Mouse (Mus musculus) neural tube, embryonic 11.5 days (tissue): ENCODE results near the gene Cd7. TPM values are rescaled to one million over a fixed set of nuclear protein-coding genes. Genes with fewer than 3 reads are reported as not detected.

Experiments used
- ATAC-seq: fragments of 200-750 bp; cut with Nextera tagmentation; 2 replicates; pipeline ENCODE4 v1.8.0; 2017; ENCODE audit warnings: moderate number of reproducible peaks, mild to moderate bottlenecking, moderate TSS enrichment, moderate library complexity; ENCODE audit not compliant: insufficient read depth, low FRiP score, low TSS enrichment
- DNase-seq: peaks from one replicate; pipeline ENCODE4 v3.0.0-alpha.2; 2015; ENCODE audit warnings: low spot score
- H3K27ac ChIP-seq: fragments of 300-500 bp; sonication (generic); 2 replicates; pipeline ENCODE4 v1.5.1; 2014; ENCODE audit warnings: low read depth, mild to moderate bottlenecking, low read length
- H3K27me3 ChIP-seq: fragments of 300-500 bp; sonication (generic); 2 replicates; pipeline ENCODE4 v1.6.1; 2014; ENCODE audit warnings: mild to moderate bottlenecking, low read length, mixed read lengths; ENCODE audit not compliant: control insufficient read depth, insufficient read depth
- H3K36me3 ChIP-seq: fragments of 300-500 bp; sonication (generic); 2 replicates; pipeline ENCODE4 v1.6.1; 2014; ENCODE audit warnings: mild to moderate bottlenecking, low read length, moderate library complexity, mixed read lengths; ENCODE audit not compliant: control insufficient read depth, insufficient read depth
- H3K4me1 ChIP-seq: fragments of 300-500 bp; sonication (generic); 2 replicates; pipeline ENCODE4 v1.6.1; 2014; ENCODE audit warnings: low read length, mixed read lengths; ENCODE audit not compliant: control insufficient read depth, insufficient read depth
- H3K4me2 ChIP-seq: fragments of 300-500 bp; sonication (generic); 2 replicates; pipeline ENCODE4 v1.6.1; 2014; ENCODE audit warnings: low read depth, mild to moderate bottlenecking, moderate library complexity
- H3K4me3 ChIP-seq: fragments of 300-500 bp; sonication (generic); 2 replicates; pipeline ENCODE4 v1.5.1; 2014; ENCODE audit warnings: low read depth, low read length
- H3K9ac ChIP-seq: fragments of 300-500 bp; sonication (generic); 2 replicates; pipeline ENCODE4 v1.6.1; 2014; ENCODE audit warnings: mild to moderate bottlenecking, low read length
- H3K9me3 ChIP-seq: fragments of 300-500 bp; sonication (generic); 2 replicates; pipeline ENCODE4 v1.6.1; 2016; ENCODE audit warnings: low read length; ENCODE audit not compliant: control insufficient read depth
- WGBS: fragments of 180-500 bp; shearing (Covaris S2); extraction: QIAGEN DNeasy Blood & Tissue Kit; methylation state at CpG from one replicate; pipeline ENCODE4 v1.1.7; 2014; 5-methylcytosine and 5-hydroxymethylcytosine counted together
- polyA plus RNA-seq: library from polyadenylated mRNA; unstranded; fragments of >200 nt; fragmentation: Nextera tagmentation; extraction: Ambion mirVana; gene quantifications from 2 replicates; pipeline ENCODE4 v1.2.1, GENCODE M21; 2014

Gene Cd7
- polyA plus RNA-seq, 1 experiment from 2014 or later, result not detected

DNA sequence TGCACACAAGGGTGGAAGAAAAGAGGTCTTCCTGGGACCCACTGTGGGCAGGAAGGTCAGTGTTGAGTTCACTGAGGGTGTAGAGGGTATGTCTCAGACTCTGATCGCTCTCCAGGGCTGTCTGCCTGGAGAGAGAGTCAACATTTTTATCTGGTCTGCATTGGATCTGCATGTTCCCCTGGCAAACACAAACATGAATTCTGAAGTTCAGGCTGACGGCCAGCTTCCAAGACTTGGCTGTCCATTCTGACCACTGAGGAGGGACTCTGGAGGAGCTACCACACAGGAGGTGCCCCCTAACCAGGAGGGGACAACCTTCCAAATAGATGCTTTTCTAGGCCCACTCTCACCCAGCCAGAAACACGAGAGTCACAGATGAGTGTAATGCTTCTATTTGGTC lies 47.4 kb downstream of the Cd7 start:
- peak overlapping the region; percentile 47 for H3K4me2 ChIP-seq
- ATAC-seq (no peak), DNase-seq (no peak)
- no peaks in the 10 kb centered on the region for H3K9me3 ChIP-seq
- 86% methylated on average over 3 of the region's 3 CpGs for WGBS
- no peaks in the 10 kb centered on the region for H3K36me3 ChIP-seq
- H3K27me3 ChIP-seq, result no peaks in the 10 kb centered on the region
- peak overlapping the region; percentile 71 for H3K4me3 ChIP-seq
- peaks cover 18% of the 10 kb centered on the region for H3K4me1 ChIP-seq
- H3K27ac ChIP-seq, result 0 out of 2 replicates have a peak overlapping the region, but pooled peaks have one; percentile 44
- peak overlapping the region; percentile 50 for H3K9ac ChIP-seq

GRCm38 (mm10) chr11:120990951-120991526 lies 48.2 kb downstream of the Cd7 start, which contains the start of gene Csnk1d:
Csnk1d (minus strand) TSS chr11:120991330.
- Histone ChIP-seq H3K27me3 (no peaks in the 10 kb centered on the region), H3K9me3 (no peaks in the 10 kb centered on the region), H3K4me1 (peaks cover 18% of the 10 kb centered on the region), H3K4me3 (peak within 1 kb of the TSS; percentile 71), H3K4me2 (peak within 1 kb of the TSS; percentile 93), H3K9ac (peak within 1 kb of the TSS; percentile 98), H3K36me3 (peaks cover under 1% of the 10 kb centered on the region; the same call in 1 of the 2 replicates), H3K27ac (peak within 1 kb of the TSS; percentile 97)
- peak; percentile 98 for DNase-seq
- under 1% methylated on average over 59 of the region's 59 CpGs for WGBS
- ATAC-seq, result peak; percentile 86

DNA sequence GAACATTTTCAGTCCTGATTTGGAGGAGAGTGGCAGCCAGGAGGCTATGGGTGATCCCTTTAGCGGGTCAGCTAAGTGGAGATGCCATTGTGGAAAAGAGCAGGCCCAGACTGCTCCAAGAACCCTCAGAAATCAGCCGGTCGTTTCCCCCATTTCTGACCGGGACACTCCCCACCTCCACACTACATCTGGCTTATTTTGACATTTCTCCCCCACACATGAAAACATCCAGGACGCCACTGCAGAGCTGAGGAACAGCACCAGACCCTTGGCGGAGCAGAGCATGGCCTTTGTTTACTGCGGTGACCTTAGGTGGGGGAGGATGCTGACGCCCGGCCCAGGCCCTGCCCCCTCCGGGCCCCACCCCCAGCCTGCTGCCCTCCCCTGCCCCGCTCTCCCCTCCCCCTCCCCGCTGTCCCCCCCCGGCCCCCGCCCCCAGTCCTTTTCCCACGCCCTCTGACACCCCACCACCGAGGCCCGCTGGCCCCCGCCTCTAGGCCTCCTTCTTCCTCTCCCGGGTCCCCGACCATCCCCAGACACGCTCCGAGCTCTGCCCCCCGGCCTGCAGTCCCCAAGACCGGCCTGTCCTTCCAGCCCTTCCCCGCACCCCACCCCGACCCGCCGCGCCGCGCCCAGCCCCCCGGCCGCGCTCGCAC lies 49.0 kb downstream of the Cd7 start:
- WGBS, result under 1% methylated on average over 14 of the region's 35 CpGs
- DNase-seq (peak; percentile 60), ATAC-seq (0 out of 2 replicates have a peak, but pooled peaks have one; percentile 21)
- Histone ChIP-seq H3K9me3 (no peaks in the 10 kb centered on the region), H3K36me3 (peaks cover 2% of the 10 kb centered on the region; the same call in 1 of the 2 replicates), H3K4me1 (peaks cover 18% of the 10 kb centered on the region), H3K27me3 (no peaks in the 10 kb centered on the region), H3K27ac (peak overlapping the region; percentile 97), H3K4me3 (peak overlapping the region; percentile 71), H3K4me2 (peak overlapping the region; percentile 93), H3K9ac (peak overlapping the region; percentile 98)

GRCm38 (mm10) chr11:120989523-120989922 lies 49.7 kb downstream of the Cd7 start:
- Histone ChIP-seq H3K4me1 (peaks cover 18% of the 10 kb centered on the region), H3K27ac (0 out of 2 replicates have a peak overlapping the region, but pooled peaks have one; percentile 97), H3K27me3 (no peaks in the 10 kb centered on the region), H3K4me2 (peak overlapping the region; percentile 93), H3K36me3 (peaks cover 2% of the 10 kb centered on the region; the same call in 1 of the 2 replicates), H3K9ac (peak overlapping the region; percentile 98), H3K9me3 (no peaks in the 10 kb centered on the region), H3K4me3 (peak overlapping the region; percentile 71)
- ATAC-seq, result no peak
- WGBS, result 52% methylated on average over 1 of the region's 1 CpGs
- no peak for DNase-seq

- Histone ChIP-seq H3K9me3 (no peaks in the 10 kb centered on the region), H3K4me3 (no peak overlapping the region), H3K27me3 (no peaks in the 10 kb centered on the region), H3K27ac (no peak overlapping the region), H3K4me2 (peak overlapping the region; percentile 93; the same call in 1 of the 2 replicates), H3K4me1 (peaks cover 18% of the 10 kb centered on the region), H3K9ac (0 out of 2 replicates have a peak overlapping the region, but pooled peaks have one; percentile 10), H3K36me3 (peaks cover 2% of the 10 kb centered on the region; the same call in 1 of the 2 replicates)
- WGBS, result 89% methylated on average over 4 of the region's 4 CpGs
- no peak for ATAC-seq
- no peak for DNase-seq
Observed at GRCm38 (mm10) chr11:120988410-120988809, 50.8 kb downstream of the Cd7 start.

- ATAC-seq (no peak), DNase-seq (no peak)
- Histone ChIP-seq H3K9me3 (no peaks in the 10 kb centered on the region), H3K4me3 (no peak overlapping the region), H3K4me1 (peaks cover 18% of the 10 kb centered on the region), H3K27me3 (no peaks in the 10 kb centered on the region), H3K27ac (no peak overlapping the region), H3K9ac (no peak overlapping the region), H3K36me3 (peaks cover 7% of the 10 kb centered on the region), H3K4me2 (no peak overlapping the region)
- 84% methylated on average over 3 of the region's 3 CpGs for WGBS
Observed at GRCm38 (mm10) chr11:120987608-120988007, 51.6 kb downstream of the Cd7 start.

Other genes with a start within 250 kb of the Cd7 start
- gene Dus1l, start 243.0 kb downstream of the Cd7 start, polyA plus RNA-seq, result 83.4 and 84.7 TPM in 2 replicates
- gene Fasn, start 214.9 kb downstream of the Cd7 start, polyA plus RNA-seq, result 108 and 125 TPM in 2 replicates
- 4.6 and 5.8 TPM in 2 replicates for gene Ccdc57, start 106.5 kb downstream of the Cd7 start, polyA plus RNA-seq
- 37.1 and 39.4 TPM in 2 replicates for gene Slc16a3, start 90.9 kb downstream of the Cd7 start, polyA plus RNA-seq
- gene Csnk1d, start 48.1 kb downstream of the Cd7 start, polyA plus RNA-seq, result 81.6 and 84.6 TPM in 2 replicates
- not detected in 2 replicates for gene Sectm1b, start 24.2 kb upstream of the Cd7 start, polyA plus RNA-seq
- not detected in 2 replicates for gene Sectm1a, start 41.8 kb upstream of the Cd7 start, polyA plus RNA-seq
- gene Tex19.2, start 79.3 kb upstream of the Cd7 start, polyA plus RNA-seq, result not detected in 2 replicates
- 0.46 TPM in 1 of 2 replicates, not detected in the other for gene Tex19.1, start 106.7 kb upstream of the Cd7 start, polyA plus RNA-seq
- 0.19 TPM in 1 of 2 replicates, not detected in the other for gene Uts2r, start 120.9 kb upstream of the Cd7 start, polyA plus RNA-seq
- 7.0 and 7.6 TPM in 2 replicates for gene Hexdc, start 165.0 kb upstream of the Cd7 start, polyA plus RNA-seq
- gene Ogfod3, start 165.3 kb upstream of the Cd7 start, polyA plus RNA-seq, result 17.8 and 19.8 TPM in 2 replicates
- gene Cybc1, start 189.9 kb upstream of the Cd7 start, polyA plus RNA-seq, result 42.3 and 45.7 TPM in 2 replicates
- gene Narf, start 197.8 kb upstream of the Cd7 start, polyA plus RNA-seq, result 77.8 and 87.0 TPM in 2 replicates
- 18.7 and 20.6 TPM in 2 replicates for gene Foxk2, start 220.6 kb upstream of the Cd7 start, polyA plus RNA-seq